Mouse (Mus musculus): ENCODE data around the gene Dcaf17. TPM values are rescaled to one million over a fixed set of nuclear protein-coding genes. Genes with fewer than 3 reads are reported as not detected.
A peak's percentile ranks its signal among the peaks of the same experiment; 100 is the strongest.

Dcaf17 gene
- 2.4 and 4.7 TPM in 2 replicates for polyA plus RNA-seq (2012; rRNA removed)

- WGBS, result under 1% methylated on average over 57 of the region's 57 CpGs
- peak; percentile 89 for DNase-seq (ENCODE audit: low read depth, low spot score)
These were observed at the start of gene Dcaf17, which contains the start of gene Mettl8 for GRCm38 (mm10) chr2:71055300-71056114. Dcaf17 (plus strand) TSS chr2:71055328. Mettl8 (minus strand) TSS chr2:71055583.

DNA sequence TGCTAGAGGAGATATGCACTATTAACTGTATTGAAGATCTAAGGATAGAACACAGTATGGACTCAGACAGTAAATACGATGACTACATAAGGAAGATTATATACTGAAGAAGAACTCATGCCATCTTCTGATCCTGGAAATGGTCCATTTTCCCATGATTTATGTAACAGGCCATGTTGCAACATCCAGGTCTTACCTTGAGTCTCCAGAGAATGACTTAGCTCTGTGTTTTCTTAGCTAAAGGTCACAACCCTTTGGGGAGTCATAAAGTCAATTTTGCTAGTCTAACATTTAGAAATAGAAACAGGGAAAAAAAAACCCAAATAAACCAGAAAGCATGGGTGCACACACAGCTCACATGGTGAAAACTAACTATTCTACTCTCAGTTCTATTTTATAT, 43.3 kb upstream of the Dcaf17 start:
- WGBS, result 89% methylated on average over 1 of the region's 1 CpGs
- DNase-seq (ENCODE audit: low read depth, low spot score), result no peak

DNA sequence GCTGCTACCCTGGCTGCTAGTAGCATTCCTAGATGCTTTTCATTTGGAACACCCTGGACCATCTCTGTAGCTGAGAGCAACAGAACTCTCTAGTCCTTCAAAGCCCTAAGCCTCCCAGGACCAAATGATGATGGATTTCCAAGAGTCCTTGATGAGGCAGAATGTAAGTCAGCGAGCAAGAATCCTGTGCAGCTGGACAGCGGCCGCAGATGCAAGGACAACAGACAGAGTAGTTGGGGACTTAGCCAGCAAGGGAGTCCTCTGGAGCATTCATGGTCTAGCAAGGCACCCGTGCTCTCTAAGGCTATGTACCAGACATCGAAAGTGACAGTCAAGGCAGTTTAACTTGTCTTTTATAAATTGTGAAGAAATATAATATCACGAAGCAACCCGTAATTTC, 41.6 kb upstream of the Dcaf17 start:
- no peak for DNase-seq (ENCODE audit: low read depth, low spot score)
- 94% methylated on average over 7 of the region's 7 CpGs for WGBS

- DNase-seq (ENCODE audit: low read depth, low spot score), result no peak
- 75% methylated on average over 9 of the region's 9 CpGs for WGBS
These were observed 35.9 kb upstream of the Dcaf17 start for GRCm38 (mm10) chr2:71019277-71019676.

DNA sequence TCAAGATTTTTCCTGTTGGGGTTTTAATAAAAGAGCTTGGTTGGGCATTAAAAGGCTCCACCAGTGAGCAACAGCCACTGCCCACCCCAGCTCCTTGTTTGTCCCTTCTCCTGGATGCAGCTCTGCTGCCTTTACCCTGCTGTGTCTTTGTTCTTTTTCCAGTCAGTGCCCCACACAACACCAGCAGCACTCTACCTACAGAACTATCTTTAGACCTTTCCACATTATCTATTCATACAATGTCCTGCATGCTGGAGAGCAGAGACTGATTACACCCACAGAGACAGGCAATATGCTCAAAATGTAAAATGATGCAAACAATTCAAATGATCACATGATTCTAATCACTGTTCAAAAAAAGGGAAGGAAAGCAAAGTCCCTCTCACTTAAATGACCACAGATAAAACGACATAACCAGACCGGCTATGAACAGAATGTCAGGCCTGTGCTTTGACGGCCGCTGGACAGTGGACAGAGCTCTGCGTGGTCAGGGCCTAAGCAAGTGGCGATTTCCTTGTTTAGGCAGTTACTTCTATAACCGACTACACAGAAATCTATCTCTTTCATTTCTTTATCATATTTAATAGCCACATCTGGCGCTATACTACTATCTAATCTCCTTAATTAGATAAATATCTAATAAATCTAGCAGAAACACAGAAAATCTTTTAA, 35.3 kb upstream of the Dcaf17 start:
- no peak for DNase-seq (ENCODE audit: low read depth, low spot score)
- WGBS, result 84% methylated on average over 8 of the region's 8 CpGs

DNA sequence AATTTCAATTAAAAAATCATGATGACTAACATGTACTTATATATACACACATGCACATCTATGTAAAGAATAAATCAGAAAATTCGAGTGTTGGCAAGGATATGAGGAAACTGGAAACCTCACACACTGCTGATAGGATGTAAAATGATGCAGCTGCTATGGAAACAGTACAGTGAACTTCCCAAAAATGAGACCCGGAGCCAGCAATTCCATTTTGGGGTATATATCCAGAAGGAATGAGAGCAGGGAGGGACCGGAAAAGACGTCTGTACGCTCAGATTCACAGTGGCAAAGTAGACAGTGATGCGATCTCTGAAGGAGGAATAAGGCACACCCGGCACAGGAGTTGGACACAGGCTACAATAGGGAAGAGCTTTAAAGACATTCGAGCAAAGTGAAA, 34.5 kb upstream of the Dcaf17 start:
- no peak for DNase-seq (ENCODE audit: low read depth, low spot score)
- 73% methylated on average over 8 of the region's 8 CpGs for WGBS

DNA sequence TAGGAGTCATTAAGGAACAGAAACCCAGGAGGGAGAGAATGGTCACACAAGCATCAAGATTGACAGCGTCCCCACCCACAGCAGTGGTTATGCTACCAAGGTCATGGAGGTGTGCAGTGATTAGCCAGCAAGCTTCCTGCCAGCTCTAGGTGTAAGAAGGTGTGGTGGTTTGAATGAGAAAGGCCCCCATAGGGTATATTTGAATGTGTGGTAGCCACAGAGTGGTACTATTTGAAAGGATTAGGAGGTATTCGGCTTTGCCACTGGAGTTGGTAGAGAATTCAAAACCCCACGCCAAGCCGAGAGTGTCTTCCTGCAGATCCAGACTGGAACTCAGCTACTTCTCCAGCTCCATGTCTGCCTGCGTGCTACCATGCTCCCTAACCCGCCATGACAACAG, 32.1 kb upstream of the Dcaf17 start:
- WGBS, result 94% methylated on average over 6 of the region's 6 CpGs

GRCm38 (mm10) chr2:71023986-71024385, 31.1 kb upstream of the Dcaf17 start:
- 94% methylated on average over 6 of the region's 6 CpGs for WGBS
- no peak for DNase-seq (ENCODE audit: low read depth, low spot score)

More for the DNA sequence above, 32.1 kb upstream of the Dcaf17 start:
- no peak for DNase-seq (ENCODE audit: low read depth, low spot score)

DNA sequence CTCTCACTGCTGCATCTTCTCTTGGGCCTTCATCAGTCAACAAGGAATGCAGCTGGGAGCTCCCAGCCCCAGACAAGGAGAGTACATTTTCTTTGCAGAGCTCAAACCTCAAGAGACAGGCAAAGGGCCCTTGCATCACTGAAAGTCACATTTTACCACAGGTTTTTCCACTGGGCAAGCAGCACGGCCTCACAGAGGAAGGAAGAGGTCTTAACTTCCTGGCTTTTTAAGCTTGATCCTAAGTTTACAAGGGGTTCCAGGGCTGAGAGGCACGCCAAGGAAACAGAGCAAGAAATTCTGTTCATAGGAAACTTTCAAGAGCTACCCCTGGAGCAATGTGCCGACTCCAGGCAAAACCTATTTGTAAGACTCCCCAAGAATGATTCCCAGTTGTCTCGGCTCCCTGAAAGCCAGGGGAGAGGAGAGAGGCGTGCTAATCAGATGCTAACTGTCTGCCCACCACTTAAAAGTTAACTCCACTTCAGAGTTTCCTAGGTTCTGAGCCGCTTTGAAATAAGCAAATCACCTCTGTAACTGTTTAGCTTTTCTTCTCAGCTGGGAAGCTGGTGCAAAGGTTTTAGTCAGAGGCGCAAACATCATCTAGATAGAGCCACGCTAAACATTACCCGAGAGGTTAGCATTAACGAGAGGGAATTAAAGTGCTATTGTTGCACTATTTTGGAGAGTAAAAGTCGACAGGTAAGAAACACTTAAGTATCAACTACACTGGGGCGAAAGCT, 29.4 kb upstream of the Dcaf17 start:
- WGBS, result 54% methylated on average over 12 of the region's 12 CpGs
- no peak for DNase-seq (ENCODE audit: low read depth, low spot score)

- no peak for DNase-seq (ENCODE audit: low read depth, low spot score)
These were observed 28.3 kb upstream of the Dcaf17 start for GRCm38 (mm10) chr2:71026787-71027186.

GRCm38 (mm10) chr2:71027631-71028030, 27.5 kb upstream of the Dcaf17 start:
- no peak for DNase-seq (ENCODE audit: low read depth, low spot score)
- 98% methylated on average over 9 of the region's 9 CpGs for WGBS

More at GRCm38 (mm10) chr2:71026787-71027186, 28.3 kb upstream of the Dcaf17 start:
- WGBS, result 76% methylated on average over 5 of the region's 5 CpGs

DNA sequence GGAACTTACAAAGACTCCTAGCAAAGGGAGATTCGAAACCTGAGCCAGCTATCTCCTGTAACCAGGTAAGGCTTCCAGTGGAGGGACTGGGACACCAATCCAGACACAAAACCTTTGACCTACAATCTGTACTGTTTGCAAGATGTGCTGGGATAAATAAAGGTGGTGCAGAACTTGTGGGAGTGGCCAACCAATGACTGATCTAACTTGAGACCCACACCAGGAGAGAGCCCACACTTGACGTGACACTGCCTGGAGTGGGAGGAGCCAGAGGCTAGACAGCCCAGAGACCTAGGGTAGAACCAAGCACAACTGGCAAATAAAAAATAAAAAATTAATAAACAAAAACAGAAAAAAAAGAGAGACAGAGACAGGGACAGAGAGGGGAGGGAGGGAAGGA, 24.5 kb upstream of the Dcaf17 start:
- DNase-seq (ENCODE audit: low read depth, low spot score), result no peak
- 72% methylated on average over 2 of the region's 2 CpGs for WGBS

- DNase-seq (ENCODE audit: low read depth, low spot score), result no peak
- WGBS, result 23% methylated on average over 18 of the region's 18 CpGs
These were observed 22.9 kb upstream of the Dcaf17 start for GRCm38 (mm10) chr2:71031973-71032794.

DNA sequence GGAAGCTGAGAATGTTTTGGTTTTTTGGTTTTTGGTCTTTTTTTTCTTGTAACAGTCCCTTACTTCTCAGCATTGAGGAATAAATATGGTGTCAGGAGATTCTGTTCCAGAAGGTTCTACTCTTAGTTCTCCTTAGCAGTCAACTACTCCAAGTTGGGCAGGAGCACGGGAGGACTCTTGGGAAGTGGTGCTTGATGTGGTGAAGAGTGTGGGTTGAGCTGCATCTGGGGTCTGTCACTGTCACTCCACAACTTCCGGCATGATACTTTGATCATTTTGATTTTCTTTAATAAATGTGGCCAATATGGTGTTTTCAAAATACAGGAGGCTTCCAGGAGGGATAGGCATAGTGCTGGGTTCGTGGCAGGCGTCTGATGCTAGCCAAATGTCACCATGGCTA, 22.1 kb upstream of the Dcaf17 start:
- no peak for DNase-seq (ENCODE audit: low read depth, low spot score)
- WGBS, result 79% methylated on average over 4 of the region's 4 CpGs

GRCm38 (mm10) chr2:71033987-71034386, 21.1 kb upstream of the Dcaf17 start:
- no peak for DNase-seq (ENCODE audit: low read depth, low spot score)
- WGBS, result 92% methylated on average over 8 of the region's 8 CpGs

DNA sequence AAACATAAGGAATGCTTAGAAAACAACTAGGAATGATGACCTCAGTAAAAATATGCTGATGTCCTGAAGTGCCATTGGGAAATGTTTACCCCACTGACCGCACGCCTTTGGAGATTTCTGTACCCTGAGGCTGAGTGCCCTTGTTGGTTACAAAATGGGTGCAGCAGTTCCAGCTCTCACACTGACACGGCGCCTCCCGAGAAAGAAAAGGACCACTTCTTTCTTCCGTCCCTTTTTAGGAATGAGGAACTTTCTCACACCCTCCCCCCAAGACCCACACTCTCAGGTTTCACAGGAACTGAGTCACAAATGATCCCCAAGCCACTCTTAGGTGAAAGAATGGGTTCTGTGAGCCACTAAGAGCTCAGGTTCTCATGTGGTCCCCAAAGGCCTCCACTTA, 17.7 kb upstream of the Dcaf17 start:
- DNase-seq (ENCODE audit: low read depth, low spot score), result no peak
- WGBS, result 79% methylated on average over 6 of the region's 6 CpGs

DNA sequence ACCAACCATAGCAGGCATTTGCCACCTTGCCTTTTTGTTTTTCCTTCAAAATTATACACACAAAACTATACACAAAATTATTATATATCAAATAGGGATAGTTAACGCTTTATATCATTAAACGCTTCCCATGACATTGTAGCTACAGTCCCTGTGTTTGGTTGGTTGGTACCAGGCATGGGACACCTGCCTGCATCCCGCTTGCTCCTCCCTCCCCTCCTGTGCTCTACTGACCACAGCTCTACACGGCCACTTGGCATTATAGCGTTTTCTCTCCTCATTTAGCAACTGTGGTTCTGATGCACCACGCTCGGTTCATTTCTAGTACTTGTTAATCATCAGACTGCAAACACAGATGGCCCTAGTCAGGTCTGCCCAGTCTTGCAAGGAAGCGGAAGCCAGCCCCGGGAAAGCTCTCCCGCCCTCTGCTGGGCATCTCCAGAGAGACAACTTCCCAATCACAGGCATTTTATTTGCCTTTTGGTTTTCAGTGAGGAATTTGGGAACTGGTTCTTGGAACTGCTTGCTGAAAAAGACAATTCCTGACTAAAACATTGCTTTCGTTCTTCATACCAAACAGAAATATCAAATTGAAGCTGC, 15.5 kb upstream of the Dcaf17 start:
- DNase-seq (ENCODE audit: low read depth, low spot score), result no peak
- WGBS, result 32% methylated on average over 11 of the region's 11 CpGs

DNA sequence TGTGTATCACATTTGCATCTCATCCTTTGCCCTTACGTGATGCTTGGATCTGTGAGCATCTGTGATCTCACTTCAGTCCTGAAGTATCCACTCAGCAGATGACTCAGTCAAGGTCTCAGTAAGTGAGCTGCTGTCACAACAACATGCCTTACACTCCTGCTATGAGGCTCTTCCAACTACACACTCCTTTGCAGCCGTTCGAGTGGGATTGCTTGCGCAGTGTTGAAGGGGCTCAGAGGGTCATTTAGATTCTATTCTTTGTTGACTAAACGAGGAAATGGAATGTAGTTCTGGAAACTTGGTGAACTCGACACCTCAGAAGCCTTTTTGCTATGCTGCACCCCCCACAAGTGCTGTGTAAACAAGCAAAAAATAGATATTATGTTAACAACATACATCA, 9.0 kb upstream of the Dcaf17 start:
- no peak for DNase-seq (ENCODE audit: low read depth, low spot score)
- 57% methylated on average over 6 of the region's 6 CpGs for WGBS

GRCm38 (mm10) chr2:71046751-71047320, 8.3 kb upstream of the Dcaf17 start:
- no peak for DNase-seq (ENCODE audit: low read depth, low spot score)
- WGBS, result 58% methylated on average over 6 of the region's 6 CpGs
